9 mouse cellular contexts compared by ENCODE assay signal in the genomic region with DNA sequence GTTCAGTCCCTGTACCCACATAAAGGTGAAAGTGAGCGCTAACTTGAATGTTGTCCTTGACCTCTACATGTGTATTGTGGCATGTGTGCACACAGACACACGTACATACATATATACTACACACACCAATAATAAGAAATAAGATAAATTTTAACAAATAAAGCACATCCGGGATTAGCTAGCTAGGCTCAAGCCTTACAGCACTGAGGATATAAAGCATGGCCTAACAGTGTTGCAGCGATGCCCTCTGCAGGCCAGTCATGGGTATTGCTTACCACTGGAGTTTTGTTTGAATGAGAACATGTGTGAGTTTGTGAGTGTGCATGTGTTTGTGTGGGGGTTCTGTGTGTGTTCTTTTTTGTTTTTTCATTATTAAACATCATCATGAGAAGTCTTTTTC. TPM values are rescaled to one million over a fixed set of nuclear protein-coding genes. Genes with fewer than 3 reads are reported as not detected.
DNase-seq lines count a peak whose midpoint lies in the region; ATAC-seq and TF ChIP-seq lines count a peak whose summit lies in the region.
"Had no signal": no experiment of that assay in that cellular context is flagged by ENCODE, and none has a peak within 500 bp of the region (broad histone marks: within the 10 kb centered on the region; RNA-seq: fewer than 3 reads in every experiment).

No protein-coding gene starts in this region.

- H3K9ac ChIP-seq in forebrain, embryonic 11.5 days (ENCODE audit: low read length), result no peak overlapping the region
- H3K9ac ChIP-seq: stomach, embryonic 15.5 days had no signal

- H3K27me3 ChIP-seq in forebrain, embryonic 11.5 days (ENCODE audit: control insufficient read depth, insufficient read depth, low read length), result no peaks in the 10 kb centered on the region
- H3K27me3 ChIP-seq in forebrain, embryonic 10.5 days (ENCODE audit: poor library complexity, severe bottlenecking), result no peaks in the 10 kb centered on the region
- H3K27me3 ChIP-seq: stomach, embryonic 15.5 days had no signal

- 78% methylated on average over 4 of the region's 4 CpGs for WGBS in forebrain, embryonic 11.5 days
- WGBS in forebrain, embryonic 10.5 days, result 78% methylated on average over 4 of the region's 4 CpGs

- peak; percentile 46; the same call in 1 of the 2 replicates for TF ChIP-seq CTCF in embryonic fibroblast, embryonic 13.5 days (IDR thresholded peaks at IDR 0.05; ENCODE audit: borderline replicate concordance, insufficient read depth, low read length)

- H3K4me3 ChIP-seq in forebrain, embryonic 11.5 days (ENCODE audit: low read depth, low read length), result no peak overlapping the region
- no peak overlapping the region for H3K4me3 ChIP-seq in forebrain, embryonic 10.5 days
- H3K4me3 ChIP-seq in embryonic fibroblast, embryonic 13.5 days (ENCODE audit: insufficient read depth, low read length), result no peak overlapping the region
- H3K4me3 ChIP-seq: stomach, embryonic 15.5 days had no signal

- no peak overlapping the region for H3K4me2 ChIP-seq in forebrain, embryonic 11.5 days (ENCODE audit: low read depth, low read length, severe bottlenecking)
- H3K4me2 ChIP-seq: stomach, embryonic 15.5 days had no signal

- TF ChIP-seq POLR2A in embryonic fibroblast, embryonic 13.5 days (IDR thresholded peaks at IDR 0.05; ENCODE audit: low read depth, low read length), result no peak

- DNase-seq in forebrain, embryonic 11.5 days (ENCODE audit: low spot score), result peak; percentile 57
- DNase-seq in forebrain, embryonic 10.5 days (ENCODE audit: extremely low spot score, low spot score), result no peak
- peak; percentile 54 to 58 for DNase-seq in right cerebral cortex, adult 2 months (ENCODE audit: low spot score in 2 of 2)
- DNase-seq in right cerebral cortex, postnatal 36 days (ENCODE audit: low spot score in 2 of 2), result no peak
- peak; percentile 35 to 36 for DNase-seq in left cerebral cortex, postnatal 10 days (ENCODE audit: extremely low spot score in 1 of 2, low spot score in 2 of 2)
- DNase-seq in retina, postnatal 7 days (ENCODE audit: low read depth, low spot score), result peak; percentile 13
- DNase-seq in ovary, adult 18-20 months (ENCODE audit: low spot score), result no peak

- H3K4me1 ChIP-seq in forebrain, embryonic 11.5 days (replicated peaks; ENCODE audit: control insufficient read depth, insufficient read depth, low read length), result no peaks in the 10 kb centered on the region
- H3K4me1 ChIP-seq in forebrain, embryonic 10.5 days, result no peaks in the 10 kb centered on the region
- H3K4me1 ChIP-seq in embryonic fibroblast, embryonic 13.5 days (ENCODE audit: control insufficient read depth, insufficient read depth, low read length), result no peaks in the 10 kb centered on the region
- H3K4me1 ChIP-seq: stomach, embryonic 15.5 days had no signal

- intact Hi-C loops in left cerebral cortex, postnatal 10 days (cut with DNase I), result no loop called here

- no peaks in the 10 kb centered on the region for H3K36me3 ChIP-seq in forebrain, embryonic 11.5 days (ENCODE audit: control insufficient read depth, insufficient read depth, low read length)
- peaks cover 46% of the 10 kb centered on the region for H3K36me3 ChIP-seq in forebrain, embryonic 10.5 days (replicated peaks)

- H3K27ac ChIP-seq in forebrain, embryonic 11.5 days (ENCODE audit: low read depth, low read length), result no peak overlapping the region
- no peak overlapping the region for H3K27ac ChIP-seq in forebrain, embryonic 10.5 days
- H3K27ac ChIP-seq in embryonic fibroblast, embryonic 13.5 days (ENCODE audit: insufficient read depth, low read length), result no peak overlapping the region
- H3K27ac ChIP-seq: stomach, embryonic 15.5 days had no signal

- no peaks in the 10 kb centered on the region for H3K9me3 ChIP-seq in forebrain, embryonic 11.5 days (ENCODE audit: control insufficient read depth, low read length)
- no peaks in the 10 kb centered on the region for H3K9me3 ChIP-seq in forebrain, embryonic 10.5 days
- H3K9me3 ChIP-seq: stomach, embryonic 15.5 days had no signal

- ATAC-seq in forebrain, embryonic 11.5 days (replicated peaks; ENCODE audit: low FRiP score), result 0 out of 2 replicates have a peak, but pooled peaks have one; percentile 18

RNA-seq across cellular contexts. Expression of a gene that starts 47.2 kb away (rescaled TPM):
- 76.0 and 76.5 TPM in 2 replicates for polyA plus RNA-seq in forebrain, embryonic 11.5 days (2014; fragmentation: Nextera tagmentation; extraction: Ambion mirVana)
- polyA plus RNA-seq in forebrain, embryonic 10.5 days (2016; fragmentation: Nextera tagmentation; extraction: Ambion mirVana), result 54.7 and 56.3 TPM in 2 replicates
- 165 and 169 TPM in 2 replicates for polyA plus RNA-seq in embryonic fibroblast, embryonic 13.5 days (2011; ENCODE audit: insufficient read length, low read depth, missing spikeins)
- 100 to 1,000 TPM; 149 to 151 TPM for total RNA-seq in left cerebral cortex, postnatal 10 days (2021)

RNA-seq across cellular contexts. Expression of a gene that starts 48.6 kb away (rescaled TPM):
- polyA plus RNA-seq in forebrain, embryonic 11.5 days (2014; fragmentation: Nextera tagmentation; extraction: Ambion mirVana), result 27.1 and 33.2 TPM in 2 replicates
- polyA plus RNA-seq in forebrain, embryonic 10.5 days (2016; fragmentation: Nextera tagmentation; extraction: Ambion mirVana), result 42.3 and 42.8 TPM in 2 replicates
- polyA plus RNA-seq in embryonic fibroblast, embryonic 13.5 days (2011; ENCODE audit: insufficient read length, low read depth, missing spikeins), result 10.3 and 11.4 TPM in 2 replicates
- total RNA-seq in left cerebral cortex, postnatal 10 days (2021), result 1 to 10 TPM; 7.3 to 8.2 TPM

Comparison
In these comparisons a context has a peak if more than half of its experiments do, and no peak if none do; other contexts are left out.
1. DNase-seq: peak in forebrain, embryonic 11.5 days (single experiment), right cerebral cortex, adult 2 months (2 of 2), left cerebral cortex, postnatal 10 days (2 of 2) and retina, postnatal 7 days (single experiment); none in forebrain, embryonic 10.5 days (single experiment), right cerebral cortex, postnatal 36 days (0 of 2) and ovary, adult 18-20 months (single experiment).